Mouse (Mus musculus): ENCODE measurements around the gene Gm45062. TPM values are rescaled to one million over a fixed set of nuclear protein-coding genes. Genes with fewer than 3 reads are reported as not detected.

Gm45062 gene
- total RNA-seq, 1 experiment = 1.5 TPM

- no peak overlapping the region for H3K27ac ChIP-seq (ENCODE audit: insufficient read depth, low read depth, low read length, poor library complexity, severe bottlenecking)
- TF ChIP-seq ZC3H11A (IDR thresholded peaks at IDR 0.05; ENCODE audit: borderline replicate concordance, low read depth, low read length) (no peak), ZNF384 (IDR thresholded peaks at IDR 0.05; ENCODE audit: low read depth, low read length) (no peak), HCFC1 (IDR thresholded peaks at IDR 0.05; ENCODE audit: borderline replicate concordance, insufficient read depth, low read length) (no peak), MAFK (IDR thresholded peaks at IDR 0.05; ENCODE audit: insufficient read depth, low read depth, low read length) (no peak), CHD2 (IDR thresholded peaks at IDR 0.05; ENCODE audit: low read depth, low read length) (no peak)
- in situ Hi-C loops (cut with MboI; ENCODE audit: low sequenced_read_pairs in 2 of 2, unreplicated experiment in 2 of 2) = no loop called here
Observed at GRCm38 (mm10) chr6:8430610-8431234, 171.5 kb downstream of the Gm45062 start.

DNA sequence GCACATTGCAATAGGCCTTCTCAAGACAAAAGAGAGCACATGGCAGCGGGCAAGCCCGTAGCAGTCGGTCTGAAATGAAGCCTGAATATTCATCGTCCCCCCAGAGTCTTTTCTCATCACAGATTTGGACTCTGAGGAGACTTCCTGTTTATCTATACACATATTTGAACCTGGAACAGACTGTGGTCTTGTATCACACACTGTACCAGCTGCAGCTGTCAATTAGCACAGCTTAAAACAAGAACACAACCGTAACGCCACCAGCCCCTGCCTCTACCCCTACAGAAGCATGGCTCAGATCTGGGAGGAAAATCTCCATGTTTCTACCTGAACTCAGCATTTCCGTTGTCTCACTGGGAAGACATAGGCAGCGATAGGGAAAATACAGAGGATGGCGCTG is 173.9 kb downstream of the Gm45062 start:
- no peak for DNase-seq (ENCODE audit: low read depth, low spot score)
- no peak overlapping the region for H3K27ac ChIP-seq (ENCODE audit: insufficient read depth, low read depth, low read length, poor library complexity, severe bottlenecking)
- no peaks in the 10 kb centered on the region for H3K36me3 ChIP-seq (ENCODE audit: control insufficient read depth, insufficient read depth, low read length, poor library complexity, severe bottlenecking)
- no peaks in the 10 kb centered on the region for H3K4me1 ChIP-seq (ENCODE audit: control insufficient read depth in 2 of 2, insufficient read depth in 2 of 2, low read length in 2 of 2, poor library complexity in 1 of 2)
- in situ Hi-C loops (cut with MboI; ENCODE audit: low sequenced_read_pairs in 2 of 2, unreplicated experiment in 2 of 2) = no loop called here
- no peaks in the 10 kb centered on the region for H3K9me3 ChIP-seq (ENCODE audit: control insufficient read depth, insufficient read depth, low read depth, low read length)
- TF ChIP-seq CHD2 (IDR thresholded peaks at IDR 0.05; ENCODE audit: low read depth, low read length) (no peak), MAFK (IDR thresholded peaks at IDR 0.05; ENCODE audit: insufficient read depth, low read depth, low read length) (no peak), HCFC1 (IDR thresholded peaks at IDR 0.05; ENCODE audit: borderline replicate concordance, insufficient read depth, low read length) (no peak), ZC3H11A (IDR thresholded peaks at IDR 0.05; ENCODE audit: borderline replicate concordance, low read depth, low read length) (no peak)
- no peak overlapping the region for H3K9ac ChIP-seq (ENCODE audit: insufficient read depth, low read depth, low read length, poor library complexity, severe bottlenecking)
- no peak overlapping the region for H3K4me3 ChIP-seq (ENCODE audit: insufficient read depth in 1 of 2, low read depth in 1 of 2, low read length in 2 of 2, poor library complexity in 1 of 2, severe bottlenecking in 1 of 2)

More at GRCm38 (mm10) chr6:8430610-8431234, 171.5 kb downstream of the Gm45062 start:
- no peak for DNase-seq (ENCODE audit: low read depth, low spot score)
- Histone ChIP-seq H3K4me1 (ENCODE audit: control insufficient read depth in 2 of 2, insufficient read depth in 2 of 2, low read length in 2 of 2, poor library complexity in 1 of 2) (no peaks in the 10 kb centered on the region), H3K4me3 (ENCODE audit: insufficient read depth in 1 of 2, low read depth in 1 of 2, low read length in 2 of 2, poor library complexity in 1 of 2, severe bottlenecking in 1 of 2) (no peak overlapping the region), H3K9me3 (ENCODE audit: control insufficient read depth, insufficient read depth, low read depth, low read length) (no peaks in the 10 kb centered on the region), H3K36me3 (ENCODE audit: control insufficient read depth, insufficient read depth, low read length, poor library complexity, severe bottlenecking) (no peaks in the 10 kb centered on the region), H3K9ac (ENCODE audit: insufficient read depth, low read depth, low read length, poor library complexity, severe bottlenecking) (no peak overlapping the region)

DNA sequence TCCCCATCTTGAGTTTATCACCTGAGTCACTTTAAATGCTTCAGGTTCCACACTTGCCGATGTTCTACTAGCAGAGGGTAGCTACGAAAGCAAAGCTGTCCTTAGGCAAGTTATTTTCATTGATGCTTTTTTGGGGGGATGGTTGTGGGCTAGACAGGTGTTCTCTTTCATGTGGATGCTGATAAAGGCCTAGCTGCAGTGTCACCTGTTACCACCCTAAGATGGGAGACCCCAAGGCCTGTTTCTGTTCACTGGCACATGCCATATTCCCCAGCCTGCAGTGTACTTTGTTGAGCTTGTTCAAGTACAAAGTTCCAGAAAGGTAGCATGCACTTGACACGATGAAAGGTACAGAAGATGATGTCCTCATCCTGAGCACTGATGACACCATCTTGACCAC is 178.7 kb downstream of the Gm45062 start:
- no peak overlapping the region for H3K9ac ChIP-seq (ENCODE audit: insufficient read depth, low read depth, low read length, poor library complexity, severe bottlenecking)
- H3K27ac ChIP-seq (ENCODE audit: insufficient read depth, low read depth, low read length, poor library complexity, severe bottlenecking) = no peak overlapping the region
- H3K9me3 ChIP-seq (ENCODE audit: control insufficient read depth, insufficient read depth, low read depth, low read length) = no peaks in the 10 kb centered on the region
- in situ Hi-C loops (cut with MboI; ENCODE audit: low sequenced_read_pairs in 2 of 2, unreplicated experiment in 2 of 2) = no loop called here
- no peaks in the 10 kb centered on the region for H3K36me3 ChIP-seq (ENCODE audit: control insufficient read depth, insufficient read depth, low read length, poor library complexity, severe bottlenecking)
- H3K4me3 ChIP-seq (ENCODE audit: insufficient read depth in 1 of 2, low read depth in 1 of 2, low read length in 2 of 2, poor library complexity in 1 of 2, severe bottlenecking in 1 of 2) = no peak overlapping the region
- no peak for DNase-seq (ENCODE audit: low read depth, low spot score)
- H3K4me1 ChIP-seq (ENCODE audit: control insufficient read depth in 2 of 2, insufficient read depth in 2 of 2, low read length in 2 of 2, poor library complexity in 1 of 2) = no peaks in the 10 kb centered on the region
- TF ChIP-seq ZNF384 (IDR thresholded peaks at IDR 0.05; ENCODE audit: low read depth, low read length) = no peak
- TF ChIP-seq HCFC1 (IDR thresholded peaks at IDR 0.05; ENCODE audit: borderline replicate concordance, insufficient read depth, low read length) = no peak
- no peak for TF ChIP-seq MAFK (IDR thresholded peaks at IDR 0.05; ENCODE audit: insufficient read depth, low read depth, low read length)
- no peak for TF ChIP-seq ZC3H11A (IDR thresholded peaks at IDR 0.05; ENCODE audit: borderline replicate concordance, low read depth, low read length)
- no peak for TF ChIP-seq CHD2 (IDR thresholded peaks at IDR 0.05; ENCODE audit: low read depth, low read length)

DNA sequence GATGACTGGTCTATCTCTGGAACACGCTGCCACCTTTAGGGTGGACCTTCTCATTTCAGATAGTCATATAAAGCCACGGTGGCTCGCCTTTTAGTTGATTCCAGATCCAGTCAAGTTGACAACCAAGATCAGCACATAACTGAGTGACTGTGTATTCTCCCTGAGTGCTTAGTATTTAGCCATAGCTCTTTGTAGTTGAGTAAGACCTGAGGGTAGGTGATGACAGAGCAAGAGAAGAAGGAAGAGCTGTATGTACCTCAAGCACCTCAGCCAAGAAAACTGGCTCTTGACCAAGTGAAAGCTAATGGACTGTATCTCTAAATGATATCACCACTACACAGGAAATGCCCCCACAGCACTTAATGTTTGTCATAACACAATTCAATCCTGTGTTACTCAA is 182.6 kb downstream of the Gm45062 start:
- no peaks in the 10 kb centered on the region for H3K9me3 ChIP-seq (ENCODE audit: control insufficient read depth, insufficient read depth, low read depth, low read length)
- no peak for TF ChIP-seq CHD2 (IDR thresholded peaks at IDR 0.05; ENCODE audit: low read depth, low read length)
- no peak for TF ChIP-seq ZNF384 (IDR thresholded peaks at IDR 0.05; ENCODE audit: low read depth, low read length)
- TF ChIP-seq MAFK (IDR thresholded peaks at IDR 0.05; ENCODE audit: insufficient read depth, low read depth, low read length) = no peak
- TF ChIP-seq ZC3H11A (IDR thresholded peaks at IDR 0.05; ENCODE audit: borderline replicate concordance, low read depth, low read length) = no peak
- no peak for TF ChIP-seq HCFC1 (IDR thresholded peaks at IDR 0.05; ENCODE audit: borderline replicate concordance, insufficient read depth, low read length)
- H3K36me3 ChIP-seq (ENCODE audit: control insufficient read depth, insufficient read depth, low read length, poor library complexity, severe bottlenecking) = no peaks in the 10 kb centered on the region
- no peak for DNase-seq (ENCODE audit: low read depth, low spot score)
- no peak overlapping the region for H3K27ac ChIP-seq (ENCODE audit: insufficient read depth, low read depth, low read length, poor library complexity, severe bottlenecking)
- H3K4me1 ChIP-seq (ENCODE audit: control insufficient read depth in 2 of 2, insufficient read depth in 2 of 2, low read length in 2 of 2, poor library complexity in 1 of 2) = no peaks in the 10 kb centered on the region
- in situ Hi-C loops (cut with MboI; ENCODE audit: low sequenced_read_pairs in 2 of 2, unreplicated experiment in 2 of 2) = no loop called here
- no peak overlapping the region for H3K9ac ChIP-seq (ENCODE audit: insufficient read depth, low read depth, low read length, poor library complexity, severe bottlenecking)
- H3K4me3 ChIP-seq (ENCODE audit: insufficient read depth in 1 of 2, low read depth in 1 of 2, low read length in 2 of 2, poor library complexity in 1 of 2, severe bottlenecking in 1 of 2) = no peak overlapping the region
